ENCODE assay signal across 38 mouse cellular contexts in genomic region chr19:13828447-13828846, GRCm38 (mm10). TPM values are rescaled to one million over a fixed set of nuclear protein-coding genes. Genes with fewer than 3 reads are reported as not detected.
"Had no signal": no experiment of that assay in that cellular context is flagged by ENCODE, and none has a peak within 500 bp of the region (broad histone marks: within the 10 kb centered on the region; RNA-seq: fewer than 3 reads in every experiment).

No protein-coding gene starts in this region.

- H3K4me2 ChIP-seq: embryonic facial prominence, embryonic 12.5 days; embryonic facial prominence, embryonic 13.5 days; embryonic facial prominence, embryonic 15.5 days; forebrain, embryonic 12.5 days; forebrain, embryonic 13.5 days; forebrain, embryonic 15.5 days had no signal

- H3K9me3 ChIP-seq: embryonic facial prominence, embryonic 10.5 days; embryonic facial prominence, embryonic 12.5 days; embryonic facial prominence, embryonic 13.5 days; embryonic facial prominence, embryonic 15.5 days; forebrain, embryonic 10.5 days; forebrain, embryonic 12.5 days; forebrain, embryonic 13.5 days; forebrain, embryonic 15.5 days had no signal

- H3K4me1 ChIP-seq: embryonic facial prominence, embryonic 10.5 days; embryonic facial prominence, embryonic 12.5 days; embryonic facial prominence, embryonic 13.5 days; embryonic facial prominence, embryonic 15.5 days; forebrain, embryonic 10.5 days; forebrain, embryonic 12.5 days; forebrain, embryonic 13.5 days; forebrain, embryonic 15.5 days had no signal

- H3K9ac ChIP-seq: embryonic facial prominence, embryonic 12.5 days; embryonic facial prominence, embryonic 13.5 days; embryonic facial prominence, embryonic 15.5 days; forebrain, embryonic 12.5 days; forebrain, embryonic 13.5 days; forebrain, embryonic 15.5 days; forebrain, postnatal 0 days had no signal

- H3K27me3 ChIP-seq: embryonic facial prominence, embryonic 12.5 days; embryonic facial prominence, embryonic 13.5 days; embryonic facial prominence, embryonic 15.5 days; forebrain, embryonic 12.5 days; forebrain, embryonic 13.5 days; forebrain, embryonic 15.5 days had no signal

- DNase-seq: cerebellum, adult 8-10 months; cerebellum, adult 9-10 months; cerebellum, adult 9-11 months; cerebellum, postnatal 14 days; cerebellum, postnatal 25 days; cerebellum, postnatal 36 days; embryo, embryonic 11 days; forebrain, postnatal 0 days; gastrocnemius, adult 2 months; gastrocnemius, postnatal 10 days; gastrocnemius, postnatal 14 days; gastrocnemius, postnatal 25 days; gastrocnemius, postnatal 36 days; heart, adult 11 months; heart, adult 18-20 months; heart, adult 2 months had no signal

- H3K36me3 ChIP-seq: embryonic facial prominence, embryonic 10.5 days; embryonic facial prominence, embryonic 12.5 days; embryonic facial prominence, embryonic 13.5 days; embryonic facial prominence, embryonic 15.5 days; forebrain, embryonic 10.5 days; forebrain, embryonic 12.5 days; forebrain, embryonic 15.5 days had no signal

- H3K27ac ChIP-seq: embryonic facial prominence, embryonic 10.5 days; embryonic facial prominence, embryonic 12.5 days; embryonic facial prominence, embryonic 13.5 days; embryonic facial prominence, embryonic 15.5 days; forebrain, embryonic 10.5 days; forebrain, embryonic 12.5 days; forebrain, embryonic 13.5 days; forebrain, embryonic 15.5 days; gastrocnemius, adult 2 months; heart, adult 2 months had no signal

- ATAC-seq: forebrain, embryonic 13.5 days; forebrain, embryonic 14.5 days; forebrain, embryonic 15.5 days; forebrain, embryonic 16.5 days; forebrain, postnatal 0 days had no signal

- H3K4me3 ChIP-seq: embryonic facial prominence, embryonic 10.5 days; embryonic facial prominence, embryonic 12.5 days; embryonic facial prominence, embryonic 13.5 days; embryonic facial prominence, embryonic 15.5 days; erythroblast, embryonic 14.5 days; forebrain, embryonic 10.5 days; forebrain, embryonic 12.5 days; forebrain, embryonic 13.5 days; forebrain, embryonic 15.5 days; gastrocnemius, adult 2 months; heart, adult 2 months had no signal

RNA-seq across cellular contexts. Expression of gene Olfr1500, which starts 1.8 kb away (rescaled TPM):
- total RNA-seq: common myeloid progenitor, adult 5-6 weeks; forebrain, postnatal 0 days; gastrocnemius, adult 18-20 months; gastrocnemius, adult 2 months; gastrocnemius, adult 8-10 months; gastrocnemius, postnatal 10 days; gastrocnemius, postnatal 14 days; gastrocnemius, postnatal 25 days; gastrocnemius, postnatal 36 days; gastrocnemius, postnatal 4 days; granulocyte monocyte progenitor cell, adult 5-6 weeks; heart, adult 18-20 months; heart, adult 2 months had no signal
- polyA plus RNA-seq: cortical plate, adult 2 months; embryonic facial prominence, embryonic 10.5 days; embryonic facial prominence, embryonic 11.5 days; embryonic facial prominence, embryonic 12.5 days; embryonic facial prominence, embryonic 13.5 days; embryonic facial prominence, embryonic 14.5 days; erythroblast, embryonic 14.5 days; forebrain, embryonic 10.5 days; forebrain, embryonic 11.5 days; forebrain, embryonic 12.5 days; forebrain, embryonic 13.5 days; forebrain, embryonic 14.5 days; forebrain, embryonic 15.5 days; forebrain, embryonic 16.5 days; forebrain, postnatal 0 days; frontal cortex, adult 2 months; gonadal fat pad, adult 2 months; heart, adult 2 months had no signal

RNA-seq across cellular contexts. Expression of gene Olfr1499, which starts 9.2 kb away (rescaled TPM):
- total RNA-seq: common myeloid progenitor, adult 5-6 weeks; forebrain, postnatal 0 days; gastrocnemius, adult 18-20 months; gastrocnemius, adult 2 months; gastrocnemius, adult 8-10 months; gastrocnemius, postnatal 10 days; gastrocnemius, postnatal 14 days; gastrocnemius, postnatal 25 days; gastrocnemius, postnatal 36 days; gastrocnemius, postnatal 4 days; granulocyte monocyte progenitor cell, adult 5-6 weeks; heart, adult 18-20 months; heart, adult 2 months had no signal
- polyA plus RNA-seq: cortical plate, adult 2 months; embryonic facial prominence, embryonic 10.5 days; embryonic facial prominence, embryonic 11.5 days; embryonic facial prominence, embryonic 12.5 days; embryonic facial prominence, embryonic 13.5 days; embryonic facial prominence, embryonic 14.5 days; embryonic facial prominence, embryonic 15.5 days; erythroblast, embryonic 14.5 days; forebrain, embryonic 10.5 days; forebrain, embryonic 11.5 days; forebrain, embryonic 12.5 days; forebrain, embryonic 13.5 days; forebrain, embryonic 14.5 days; forebrain, embryonic 15.5 days; forebrain, embryonic 16.5 days; forebrain, postnatal 0 days; frontal cortex, adult 2 months; gonadal fat pad, adult 2 months; heart, adult 2 months had no signal

RNA-seq across cellular contexts. Expression of gene Olfr1501, which starts 22.0 kb away (rescaled TPM):
- total RNA-seq: common myeloid progenitor, adult 5-6 weeks; forebrain, postnatal 0 days; gastrocnemius, adult 18-20 months; gastrocnemius, adult 2 months; gastrocnemius, adult 8-10 months; gastrocnemius, postnatal 10 days; gastrocnemius, postnatal 14 days; gastrocnemius, postnatal 25 days; gastrocnemius, postnatal 36 days; gastrocnemius, postnatal 4 days; granulocyte monocyte progenitor cell, adult 5-6 weeks; heart, adult 18-20 months; heart, adult 2 months had no signal
- polyA plus RNA-seq: cortical plate, adult 2 months; embryonic facial prominence, embryonic 10.5 days; embryonic facial prominence, embryonic 11.5 days; embryonic facial prominence, embryonic 12.5 days; embryonic facial prominence, embryonic 13.5 days; embryonic facial prominence, embryonic 14.5 days; erythroblast, embryonic 14.5 days; forebrain, embryonic 10.5 days; forebrain, embryonic 11.5 days; forebrain, embryonic 12.5 days; forebrain, embryonic 13.5 days; forebrain, embryonic 14.5 days; forebrain, embryonic 15.5 days; forebrain, embryonic 16.5 days; forebrain, postnatal 0 days; frontal cortex, adult 2 months; gonadal fat pad, adult 2 months; heart, adult 2 months had no signal

RNA-seq across cellular contexts. Expression of gene Olfr1497, which starts 30.4 kb away (rescaled TPM):
- total RNA-seq: common myeloid progenitor, adult 5-6 weeks; forebrain, postnatal 0 days; gastrocnemius, adult 18-20 months; gastrocnemius, adult 2 months; gastrocnemius, adult 8-10 months; gastrocnemius, postnatal 10 days; gastrocnemius, postnatal 14 days; gastrocnemius, postnatal 25 days; gastrocnemius, postnatal 36 days; gastrocnemius, postnatal 4 days; granulocyte monocyte progenitor cell, adult 5-6 weeks; heart, adult 18-20 months; heart, adult 2 months had no signal
- polyA plus RNA-seq: cortical plate, adult 2 months; embryonic facial prominence, embryonic 10.5 days; embryonic facial prominence, embryonic 11.5 days; embryonic facial prominence, embryonic 12.5 days; embryonic facial prominence, embryonic 13.5 days; embryonic facial prominence, embryonic 15.5 days; erythroblast, embryonic 14.5 days; forebrain, embryonic 10.5 days; forebrain, embryonic 11.5 days; forebrain, embryonic 12.5 days; forebrain, embryonic 13.5 days; forebrain, embryonic 14.5 days; forebrain, embryonic 15.5 days; forebrain, embryonic 16.5 days; forebrain, postnatal 0 days; frontal cortex, adult 2 months; gonadal fat pad, adult 2 months; heart, adult 2 months had no signal

RNA-seq across cellular contexts. Expression of gene Olfr1502, which starts 33.1 kb away (rescaled TPM):
- total RNA-seq: common myeloid progenitor, adult 5-6 weeks; forebrain, postnatal 0 days; gastrocnemius, adult 18-20 months; gastrocnemius, adult 2 months; gastrocnemius, adult 8-10 months; gastrocnemius, postnatal 10 days; gastrocnemius, postnatal 14 days; gastrocnemius, postnatal 25 days; gastrocnemius, postnatal 36 days; gastrocnemius, postnatal 4 days; granulocyte monocyte progenitor cell, adult 5-6 weeks; heart, adult 18-20 months; heart, adult 2 months had no signal
- polyA plus RNA-seq: cortical plate, adult 2 months; embryonic facial prominence, embryonic 10.5 days; embryonic facial prominence, embryonic 11.5 days; embryonic facial prominence, embryonic 12.5 days; embryonic facial prominence, embryonic 13.5 days; embryonic facial prominence, embryonic 14.5 days; embryonic facial prominence, embryonic 15.5 days; erythroblast, embryonic 14.5 days; forebrain, embryonic 10.5 days; forebrain, embryonic 11.5 days; forebrain, embryonic 12.5 days; forebrain, embryonic 13.5 days; forebrain, embryonic 14.5 days; forebrain, embryonic 15.5 days; forebrain, embryonic 16.5 days; forebrain, postnatal 0 days; frontal cortex, adult 2 months; gonadal fat pad, adult 2 months; heart, adult 2 months had no signal
